Mouse (Mus musculus): ENCODE data around the gene Ap1m2.
"Not testable (repeated sequence)": the region's sequence is repeated elsewhere in the genome, so short reads cannot be mapped to it uniquely, and the experiment has no call there.

Ap1m2 gene

DNA sequence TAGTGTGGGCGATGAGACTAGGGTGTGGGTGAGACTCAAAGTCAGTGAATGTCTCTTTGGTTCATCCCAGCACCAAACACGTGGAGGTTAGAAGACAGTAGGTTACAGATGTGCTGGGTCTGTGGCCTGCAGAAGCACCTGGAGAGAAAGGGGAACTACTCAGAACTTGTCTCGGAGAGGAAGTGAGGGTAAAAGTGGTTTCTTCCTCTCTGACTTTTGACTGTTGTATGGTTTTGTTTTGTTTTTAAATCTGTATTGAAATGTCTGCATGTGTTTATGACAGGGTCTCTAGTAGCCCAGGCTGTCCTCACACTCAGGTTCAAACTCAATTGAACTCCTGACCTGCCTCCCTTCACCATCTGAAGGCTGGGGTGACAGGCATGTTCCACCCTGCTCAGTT, 15.9 kb upstream of the Ap1m2 start:
- DNase-seq (ENCODE audit: low read depth, low spot score): no peak

DNA sequence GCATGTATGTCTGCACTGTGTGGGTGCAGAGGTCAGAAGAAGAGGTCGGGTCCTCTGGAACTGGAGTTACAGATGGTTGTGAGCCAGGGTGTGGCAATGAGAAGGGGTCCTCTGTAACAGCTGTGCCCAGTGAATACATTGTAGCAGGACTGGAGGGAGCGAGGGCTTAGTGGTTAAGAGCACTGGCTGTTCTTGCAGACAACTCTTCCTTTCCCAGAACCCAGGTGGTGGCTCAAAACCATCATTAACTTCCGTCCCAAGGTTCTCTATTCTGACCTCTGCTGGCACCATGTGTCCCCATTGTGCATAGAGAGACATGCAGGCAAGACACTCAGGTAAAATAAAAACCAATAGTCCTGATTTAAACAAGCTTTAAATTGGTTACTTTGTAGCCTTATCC, 15.4 kb upstream of the Ap1m2 start:
- DNase-seq (ENCODE audit: low read depth, low spot score): no peak

DNA sequence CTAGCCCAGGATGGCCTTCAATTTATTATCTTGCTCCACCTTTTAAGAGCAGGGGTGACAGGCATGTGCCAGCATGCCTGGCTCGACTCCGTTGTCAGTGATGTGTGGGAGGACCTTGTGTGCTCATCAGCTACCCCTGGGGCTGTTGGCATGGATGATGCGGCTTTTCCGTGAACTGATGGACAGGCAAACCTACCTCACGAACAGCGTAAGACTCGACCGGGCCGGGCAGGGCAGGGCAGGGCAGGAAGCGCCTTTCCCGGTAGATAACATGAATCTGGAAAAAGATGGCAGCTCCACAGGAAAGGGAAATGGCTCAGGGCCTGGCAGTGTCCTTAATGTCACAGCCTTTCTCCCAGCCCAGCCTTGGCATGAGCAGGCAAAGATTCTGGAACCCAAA, 12.1 kb upstream of the Ap1m2 start:
- no peak for DNase-seq (ENCODE audit: low read depth, low spot score)

DNA sequence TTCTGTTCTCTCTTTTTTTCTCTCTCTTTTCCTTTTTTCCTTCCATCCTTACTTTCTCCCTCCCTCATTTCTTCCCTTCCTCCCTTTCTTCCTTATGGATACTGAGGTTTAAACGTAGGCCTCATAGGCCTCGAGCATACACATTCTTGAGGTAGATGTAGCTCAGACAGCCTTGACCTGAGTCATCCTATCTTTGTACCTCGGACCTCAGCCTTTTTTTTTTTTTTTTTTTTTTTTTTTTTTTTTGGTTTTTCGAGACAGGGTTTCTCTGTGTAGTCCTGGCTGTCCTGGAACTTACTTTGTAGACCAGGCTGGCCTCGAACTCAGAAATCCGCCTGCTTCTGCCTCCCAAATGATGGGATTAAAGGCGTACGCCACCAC, 10.8 kb upstream of the Ap1m2 start:
- DNase-seq (ENCODE audit: low read depth, low spot score): not testable (repeated sequence)

DNA sequence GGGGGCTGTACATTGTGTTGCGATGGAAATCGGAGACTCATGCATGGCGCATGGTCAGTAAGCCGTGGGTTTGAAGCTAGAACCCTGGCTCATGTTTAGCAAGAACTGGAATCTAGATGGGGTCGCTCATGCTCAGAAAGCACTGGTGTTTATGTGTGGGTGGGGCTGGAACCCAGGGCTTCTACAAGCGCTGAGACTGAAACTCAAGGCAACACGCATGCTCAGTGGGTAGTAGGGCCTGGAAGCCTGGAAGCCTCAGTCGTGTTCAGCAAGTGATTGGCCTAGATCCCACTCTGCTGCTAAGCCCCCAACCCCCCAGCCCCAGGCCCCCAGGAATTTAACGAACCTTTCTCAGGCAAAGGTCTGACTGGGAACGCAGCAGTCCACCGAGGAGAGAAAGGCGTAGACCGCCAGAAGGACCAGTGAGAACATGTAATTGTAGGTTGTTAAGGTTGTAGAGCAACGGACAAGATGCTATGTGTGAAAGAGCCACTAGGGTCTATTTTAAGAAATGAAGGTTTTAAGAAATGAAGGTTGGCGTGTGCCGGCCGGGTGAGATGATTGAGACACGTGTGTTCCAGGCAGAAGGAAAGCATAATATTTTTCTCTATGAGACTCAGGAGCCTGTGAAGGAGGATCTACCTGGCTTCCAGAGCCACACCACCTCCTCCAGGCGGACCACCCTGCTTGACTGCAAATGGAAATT, 10.2 kb upstream of the Ap1m2 start:
- DNase-seq (ENCODE audit: low read depth, low spot score): no peak

DNA sequence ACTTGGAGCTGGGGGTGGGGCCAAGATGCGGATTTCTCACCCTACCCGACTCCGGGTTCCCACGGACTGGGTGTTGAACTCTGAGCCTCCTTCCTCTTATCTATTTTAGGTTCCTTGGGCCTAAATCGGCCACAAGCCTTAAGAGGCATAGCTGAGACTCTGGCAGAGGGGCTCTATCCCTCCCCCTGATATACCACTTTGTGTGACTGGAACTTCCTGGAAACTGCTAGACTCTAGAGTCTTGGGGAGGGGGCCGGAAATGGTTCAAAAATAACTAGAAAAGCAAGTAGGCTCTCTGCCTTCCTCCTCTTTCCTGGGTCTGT, 9.3 kb upstream of the Ap1m2 start:
- no peak for DNase-seq (ENCODE audit: low read depth, low spot score)

DNA sequence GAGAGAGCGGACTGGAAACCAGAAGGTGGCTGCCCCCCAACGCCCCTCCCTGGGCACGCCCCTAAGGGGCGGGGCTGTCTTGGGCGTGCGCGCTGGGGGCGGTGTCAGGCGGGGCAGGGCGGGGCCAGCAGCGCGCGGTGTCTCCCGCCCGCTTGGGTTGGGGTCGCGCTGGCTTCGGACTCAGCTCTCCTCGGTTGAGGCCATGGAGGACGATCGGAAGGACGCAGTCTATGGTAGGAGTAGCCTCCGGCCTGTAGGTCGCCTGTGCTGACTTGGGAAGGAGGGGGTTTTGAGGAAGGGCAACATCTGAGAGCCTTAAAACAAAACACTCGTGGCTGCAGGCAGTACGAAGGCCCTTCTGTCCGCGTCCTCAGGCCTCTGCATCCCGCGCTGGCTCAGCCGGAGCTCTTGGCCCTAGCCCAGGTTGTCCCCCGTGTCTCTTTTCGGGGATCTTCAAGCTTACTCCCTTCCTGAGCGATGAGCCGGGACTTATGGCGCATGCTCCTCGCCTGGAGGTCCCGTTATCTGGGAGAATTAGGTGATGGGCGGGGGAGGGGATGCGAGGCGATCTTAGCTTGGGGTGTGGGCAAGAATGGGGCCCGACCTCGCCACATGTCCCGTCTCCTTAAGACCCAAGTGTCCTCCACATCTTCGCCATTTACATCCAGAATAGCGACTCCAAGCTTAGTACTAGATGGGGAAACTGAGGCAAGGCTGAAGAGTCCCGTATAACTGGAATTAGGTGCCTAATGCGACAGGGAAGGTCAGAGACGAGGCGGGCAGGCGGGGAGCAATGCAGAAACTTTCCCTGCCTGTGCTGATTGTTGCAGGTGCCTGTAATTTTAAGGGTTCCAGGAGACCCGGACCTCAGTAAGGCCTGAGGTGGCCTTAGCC, 8.7 kb upstream of the Ap1m2 start, which contains the start of gene Slc44a2:
Gene Slc44a2 (plus strand): TSS at position 80 of the 894 bp plus-strand sequence.
- DNase-seq (ENCODE audit: low read depth, low spot score): peak; percentile 80

DNA sequence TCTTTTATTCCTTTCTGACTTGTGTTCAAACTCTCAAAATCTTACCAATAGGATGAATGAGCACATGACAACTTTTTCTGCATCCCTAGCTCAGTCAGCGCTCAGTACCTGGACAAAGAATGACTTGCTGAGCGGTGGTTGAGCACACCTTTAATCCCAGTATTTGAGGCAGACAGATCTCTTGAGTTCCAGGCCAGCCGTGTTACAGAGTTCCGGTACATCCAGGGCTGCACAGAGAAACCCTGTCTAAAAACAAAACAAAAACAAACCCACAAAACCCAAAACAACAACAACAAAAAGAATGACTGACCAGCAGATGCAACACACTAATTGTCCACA, 8.1 kb upstream of the Ap1m2 start:
- no peak for DNase-seq (ENCODE audit: low read depth, low spot score)

DNA sequence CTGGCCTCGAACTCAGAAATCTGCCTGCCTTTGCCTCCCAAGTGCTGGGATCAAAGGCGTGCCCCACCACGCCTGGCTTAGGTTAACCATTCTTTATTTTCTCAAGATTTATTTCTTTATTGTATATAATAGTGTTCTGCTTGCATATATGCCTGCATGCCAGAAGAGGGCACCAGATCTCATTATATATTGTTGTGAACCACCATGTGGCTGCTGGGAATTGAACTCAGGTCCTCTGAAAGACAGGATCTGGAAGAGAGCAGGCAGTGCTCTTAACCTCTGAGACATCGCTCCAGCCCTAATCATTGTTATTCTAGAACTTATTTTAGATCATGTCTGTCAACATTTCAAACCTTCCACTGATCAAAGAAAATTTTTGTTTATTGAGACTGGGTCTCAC, 7.4 kb upstream of the Ap1m2 start:
- no peak for DNase-seq (ENCODE audit: low read depth, low spot score)

DNA sequence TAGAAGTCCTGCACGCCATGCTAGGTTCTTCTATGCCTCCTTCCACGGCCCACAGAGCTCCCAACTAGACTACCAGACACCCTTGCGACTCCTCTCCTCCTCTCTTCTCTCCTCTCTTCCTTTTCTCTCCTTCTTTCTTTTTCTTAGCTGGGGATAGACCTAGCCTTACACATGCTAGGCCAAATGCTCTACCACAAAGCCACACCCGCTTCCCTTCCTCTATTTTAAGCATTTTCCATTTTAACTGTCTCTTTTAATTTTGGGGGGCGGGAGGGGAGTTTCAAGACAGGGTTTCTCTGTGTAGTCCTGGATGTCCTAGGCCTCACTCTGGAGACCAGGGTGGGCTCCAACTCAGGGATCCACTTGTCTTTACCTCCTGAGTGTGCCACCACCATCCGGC, 6.7 kb upstream of the Ap1m2 start:
- DNase-seq (ENCODE audit: low read depth, low spot score): no peak

DNA sequence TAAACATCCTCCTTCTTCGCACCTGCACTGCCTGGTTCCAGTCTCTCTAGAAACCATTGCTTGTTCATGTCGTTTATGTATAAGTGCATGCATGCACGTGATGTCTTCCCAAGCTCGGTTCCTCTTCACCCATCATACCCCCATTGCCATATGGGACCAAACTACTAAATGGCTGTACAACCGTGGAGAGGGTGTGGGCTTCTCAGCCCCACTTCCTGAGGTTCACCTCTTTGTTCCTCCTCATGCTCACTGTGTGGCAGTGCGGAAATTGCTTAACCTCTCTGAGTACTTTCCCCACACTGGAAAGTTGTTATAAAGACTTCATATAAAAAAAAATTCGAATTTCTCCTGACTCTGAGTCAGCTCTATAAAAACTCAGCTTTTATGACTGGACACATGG, 4.6 kb upstream of the Ap1m2 start:
- DNase-seq (ENCODE audit: low read depth, low spot score): no peak

DNA sequence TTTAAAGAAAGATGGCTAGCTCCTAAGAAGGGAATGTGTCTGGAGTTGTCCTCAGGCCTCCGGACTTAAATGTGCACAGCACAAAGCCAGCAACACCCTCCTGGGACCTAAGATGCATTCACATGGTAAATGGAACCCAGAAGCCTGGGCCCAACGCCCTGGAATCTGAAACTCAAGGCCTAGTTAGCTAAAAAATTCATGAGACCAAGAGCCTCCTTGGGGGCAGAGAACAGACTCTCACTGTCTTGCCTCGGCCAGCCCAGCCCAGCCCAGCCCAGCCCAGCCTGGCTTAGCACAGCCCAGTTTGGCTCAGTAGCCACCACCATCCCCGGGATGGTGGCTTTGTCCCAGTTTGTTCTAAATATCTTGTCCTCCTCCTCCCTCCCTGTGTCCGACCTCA, 3.3 kb upstream of the Ap1m2 start:
- DNase-seq (ENCODE audit: low read depth, low spot score): no peak

DNA sequence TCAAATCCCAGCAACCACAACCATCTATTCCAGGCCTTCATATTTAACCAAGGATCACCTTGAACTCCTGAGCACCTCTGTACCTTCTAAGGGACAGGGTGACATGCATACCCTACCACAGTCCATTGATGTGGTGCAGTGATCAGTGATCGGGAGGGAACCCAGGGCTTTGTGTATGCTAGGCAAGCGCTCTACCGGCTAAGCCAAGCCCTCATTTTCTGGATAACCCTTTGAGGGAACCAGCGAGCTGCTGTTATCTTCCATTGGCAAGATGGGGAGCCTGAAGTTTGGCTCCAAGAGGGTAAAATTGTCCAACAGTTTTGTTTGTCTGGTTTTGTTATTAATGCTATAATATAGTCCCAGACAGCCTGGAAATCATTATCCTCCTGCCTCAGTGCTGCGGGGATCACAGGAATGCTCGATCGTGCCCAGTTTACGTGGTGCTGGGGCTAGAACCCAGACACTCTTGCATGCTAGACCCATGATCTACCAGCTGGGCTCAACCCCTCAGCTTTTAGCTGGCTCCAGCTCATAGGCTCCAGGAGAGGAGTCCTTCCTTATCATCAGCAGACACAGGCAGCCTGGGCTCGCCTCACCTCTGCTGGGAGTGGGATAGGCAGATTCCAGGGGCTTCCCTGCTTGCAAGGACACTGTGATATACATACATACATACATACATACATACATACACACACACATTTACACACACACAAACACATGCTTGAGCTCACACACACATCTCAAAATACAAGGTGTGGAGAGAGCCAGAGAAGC, 2.4 kb upstream of the Ap1m2 start:
- DNase-seq (ENCODE audit: low read depth, low spot score): no peak

DNA sequence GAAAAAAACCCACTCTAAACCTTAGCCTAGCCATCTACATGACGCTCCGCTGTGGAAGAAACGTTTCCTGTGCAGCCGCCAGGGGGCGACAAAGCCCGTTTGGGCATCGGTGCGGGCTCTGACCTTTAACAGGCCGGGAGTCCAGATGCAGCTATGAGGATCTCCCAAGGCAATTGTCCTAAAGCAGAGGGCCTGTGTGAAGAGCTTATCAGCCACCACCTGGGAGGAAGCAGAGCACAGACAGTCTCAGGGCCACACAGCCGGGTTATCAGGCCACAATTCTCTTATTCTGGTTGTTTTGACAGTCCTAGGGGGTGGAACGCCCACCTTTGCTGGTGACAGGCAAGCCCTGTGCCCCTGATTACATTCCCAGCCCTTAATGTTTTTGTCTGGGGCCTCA, 1.3 kb upstream of the Ap1m2 start:
- DNase-seq (ENCODE audit: low read depth, low spot score): peak; percentile 85

DNA sequence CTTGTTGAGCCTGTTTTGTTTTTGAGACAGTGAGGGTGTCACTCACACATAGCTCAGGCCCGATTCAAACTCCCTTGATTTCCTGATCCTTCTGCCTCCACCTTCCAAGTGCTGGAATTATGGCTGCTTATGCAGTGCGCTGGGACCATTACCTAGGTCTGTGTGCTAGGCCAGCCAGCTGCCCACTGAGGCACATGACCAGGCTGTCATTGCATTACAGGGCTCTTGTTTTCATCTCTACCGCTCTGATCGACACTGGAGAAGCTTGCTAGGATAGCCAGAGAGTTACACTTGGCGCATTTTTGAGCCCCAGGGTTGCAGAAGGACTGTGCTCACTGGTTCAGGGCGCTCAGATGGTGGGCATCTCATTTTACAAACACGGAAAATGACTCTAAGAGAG, 442 bp downstream of the Ap1m2 start:
- DNase-seq (ENCODE audit: low read depth, low spot score): no peak

DNA sequence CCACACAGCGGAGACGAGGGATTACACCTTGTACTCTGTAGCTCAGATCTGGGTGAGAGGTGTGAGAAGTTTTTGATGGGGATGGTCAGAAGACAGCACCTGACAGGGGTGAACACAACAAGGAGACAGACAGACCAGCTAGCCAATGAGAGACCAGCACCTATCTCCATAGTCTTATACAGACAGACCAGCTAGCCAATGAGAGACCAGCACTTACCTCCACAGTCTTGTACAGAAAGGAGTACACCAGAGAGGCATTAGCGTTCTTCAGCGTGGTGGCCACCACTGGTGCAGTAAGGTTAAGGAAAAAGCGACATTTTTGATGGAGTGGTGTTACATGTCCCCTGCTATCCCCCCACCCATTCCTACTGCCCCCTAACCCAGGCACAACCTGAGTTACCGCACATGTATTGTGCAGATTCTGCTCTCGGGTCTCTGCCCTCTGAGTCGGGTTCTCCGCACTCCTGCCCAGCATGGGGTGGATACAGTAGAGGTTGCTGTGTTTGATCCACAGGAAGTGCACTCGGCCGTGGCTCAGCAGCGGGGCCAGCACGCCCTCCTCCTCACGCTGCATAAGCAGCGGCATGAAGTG, 2.9 kb downstream of the Ap1m2 start:
- DNase-seq (ENCODE audit: low read depth, low spot score): no peak

DNA sequence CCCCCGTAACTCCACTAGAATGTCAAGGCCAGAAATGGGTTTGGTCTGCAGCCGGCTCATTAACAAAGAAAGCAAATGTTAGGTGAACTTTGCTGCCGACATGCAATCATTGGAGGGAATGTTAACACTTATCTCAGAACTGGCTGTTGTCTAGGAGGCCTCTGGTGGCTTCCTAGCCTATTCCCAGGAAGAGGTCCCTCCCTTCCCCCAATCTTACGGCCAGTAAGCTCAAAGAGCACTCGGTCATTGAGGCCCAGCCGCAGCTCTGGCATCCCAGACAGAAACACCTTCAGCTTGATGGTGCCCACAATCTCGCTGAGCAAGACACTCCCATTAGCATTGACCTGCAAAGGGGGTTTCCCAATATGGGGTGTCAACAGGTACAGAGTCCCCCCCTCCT, 7.1 kb downstream of the Ap1m2 start:
- DNase-seq (ENCODE audit: low read depth, low spot score): no peak

DNA sequence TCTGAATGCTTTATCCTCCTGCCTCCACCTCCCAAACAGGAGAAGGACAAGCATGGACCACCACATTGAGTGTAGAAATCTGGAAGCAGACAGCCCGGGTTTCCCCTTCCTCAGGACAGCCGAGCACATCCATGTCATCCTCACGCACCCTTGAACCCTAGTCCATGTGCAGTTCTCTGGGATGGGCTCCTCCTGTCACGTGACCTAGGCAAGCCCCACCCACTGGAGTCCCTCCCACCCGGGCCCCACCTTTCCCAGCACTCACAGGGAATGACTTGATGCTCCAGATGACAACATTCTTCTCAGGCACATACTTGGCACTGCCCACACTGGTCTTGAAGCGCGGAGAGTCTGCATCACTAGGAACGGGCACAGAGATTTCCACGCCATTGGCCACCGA, 13.1 kb downstream of the Ap1m2 start:
- no peak for DNase-seq (ENCODE audit: low read depth, low spot score)

DNA sequence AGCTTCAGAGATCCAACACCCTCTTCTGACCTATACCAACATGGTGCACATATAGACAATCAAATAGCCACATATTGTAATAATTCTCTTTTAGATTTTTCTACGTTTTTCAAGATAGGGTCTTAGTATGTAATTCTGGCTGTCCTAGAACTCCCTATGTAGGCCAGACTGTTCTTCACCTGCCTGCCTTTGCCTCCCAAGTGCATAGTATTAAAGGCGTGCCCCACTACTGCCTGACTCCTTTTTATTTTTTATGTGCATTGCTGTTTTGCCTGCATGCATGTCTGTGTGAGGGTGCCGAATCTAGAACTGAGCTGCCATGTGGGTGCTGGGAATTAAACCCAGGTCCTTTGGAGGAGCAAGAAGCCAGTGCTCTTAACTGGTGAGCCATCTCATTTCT, 19.9 kb downstream of the Ap1m2 start:
- no peak for DNase-seq (ENCODE audit: low read depth, low spot score)

DNA sequence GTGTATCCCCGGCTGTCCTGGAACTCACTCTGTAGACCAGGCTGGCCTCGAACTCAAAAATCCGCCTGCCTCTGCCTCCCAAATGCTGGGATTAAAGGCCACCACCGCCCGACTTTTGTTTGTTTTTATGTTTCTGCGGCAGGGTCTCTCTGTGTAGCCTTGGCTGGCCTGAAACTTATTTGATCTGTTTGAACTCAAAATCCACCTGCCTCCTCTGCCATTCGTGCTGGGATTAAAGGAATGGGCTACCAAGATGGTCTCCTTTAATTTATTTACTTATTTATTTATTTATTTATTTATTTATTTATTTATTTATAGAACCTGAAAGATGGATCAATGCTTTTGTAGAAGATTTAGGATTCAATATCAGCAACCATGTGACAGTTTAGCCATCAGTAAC, 20.3 kb downstream of the Ap1m2 start:
- not testable (repeated sequence) for DNase-seq (ENCODE audit: low read depth, low spot score)

DNA sequence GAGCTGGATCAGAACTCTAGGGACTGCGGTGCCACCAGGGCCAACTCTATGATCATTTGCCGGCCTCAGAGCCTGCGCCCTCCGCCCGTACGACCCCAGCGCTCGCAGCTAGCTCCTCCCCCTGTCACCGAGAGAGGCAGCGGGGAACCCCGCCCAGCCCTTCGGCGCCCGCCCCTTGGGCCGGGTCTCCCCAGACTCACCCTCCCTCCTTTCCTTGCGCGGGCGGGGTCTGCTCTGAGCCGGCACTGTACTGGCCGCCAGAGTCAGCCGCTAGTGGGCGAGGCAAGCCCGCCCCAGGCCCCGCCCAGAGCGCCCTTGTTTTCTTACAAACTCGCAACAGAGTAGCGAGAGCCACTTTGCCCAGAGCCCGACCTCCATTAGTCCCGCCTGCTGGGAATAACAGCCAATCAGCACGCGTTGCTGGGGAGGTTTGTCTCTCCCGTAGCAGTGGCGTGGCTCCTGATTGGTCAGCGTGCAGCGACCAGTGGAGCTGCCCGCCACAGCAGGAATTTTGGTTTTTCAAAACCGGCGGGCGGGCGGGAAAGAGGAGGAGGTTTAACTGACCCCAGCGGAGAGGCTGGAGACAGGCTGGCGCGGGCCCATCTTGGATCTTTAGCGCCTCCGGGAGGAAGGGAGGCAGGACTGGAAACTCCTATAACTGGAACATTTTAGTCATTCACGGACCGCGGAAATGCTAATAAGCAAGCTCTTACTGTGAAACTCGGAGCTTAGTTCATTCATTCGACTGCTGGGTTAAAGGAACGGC, 20.9 kb downstream of the Ap1m2 start, which contains the start of gene Cdkn2d:
Gene Cdkn2d (minus strand): TSS at position 386 of the 766 bp plus-strand sequence.
- DNase-seq (ENCODE audit: low read depth, low spot score): peak; percentile 100

Data from forelimb bud, embryonic 11.5 days (tissue).